Mouse (Mus musculus) retina, postnatal 1 day (tissue): ENCODE measurements around the gene Slc25a51.

Experiments used
- DNase-seq: peaks from one replicate; pipeline ENCODE4 v3.0.0-alpha.2; 2012

Gene Slc25a51

GRCm38 (mm10) chr4:45408427-45409132, at the start of gene Slc25a51:
TSS of gene Slc25a51 (minus strand) at chr4:45408766.
- peak; percentile 95 for DNase-seq

GRCm38 (mm10) chr4:45457543-45457942, 49.0 kb upstream of the Slc25a51 start:
- no peak for DNase-seq

- DNase-seq, result no peak
Measured at GRCm38 (mm10) chr4:45455001-45455400, 46.4 kb upstream of the Slc25a51 start.

GRCm38 (mm10) chr4:45453271-45453851, 44.8 kb upstream of the Slc25a51 start:
- no peak for DNase-seq

- no peak for DNase-seq
Measured at GRCm38 (mm10) chr4:45452569-45453111, 44.1 kb upstream of the Slc25a51 start.

- DNase-seq, result no peak
Measured at GRCm38 (mm10) chr4:45449012-45449411, 40.4 kb upstream of the Slc25a51 start.

- DNase-seq, result no peak
Measured at GRCm38 (mm10) chr4:45448481-45448880, 39.9 kb upstream of the Slc25a51 start.

- no peak for DNase-seq
Measured at GRCm38 (mm10) chr4:45447196-45447595, 38.6 kb upstream of the Slc25a51 start.

- DNase-seq, result no peak
Measured at GRCm38 (mm10) chr4:45445235-45445634, 36.7 kb upstream of the Slc25a51 start.

GRCm38 (mm10) chr4:45444813-45445212, 36.2 kb upstream of the Slc25a51 start:
- peak; percentile 49 for DNase-seq

- DNase-seq, result no peak
Measured at GRCm38 (mm10) chr4:45443652-45444051, 35.1 kb upstream of the Slc25a51 start.

GRCm38 (mm10) chr4:45442237-45442636, 33.7 kb upstream of the Slc25a51 start:
- no peak for DNase-seq

GRCm38 (mm10) chr4:45441778-45442177, 33.2 kb upstream of the Slc25a51 start:
- DNase-seq, result no peak

GRCm38 (mm10) chr4:45439281-45439680, 30.7 kb upstream of the Slc25a51 start:
- DNase-seq, result no peak

- DNase-seq, result peak; percentile 82
Measured at GRCm38 (mm10) chr4:45437010-45437409, 28.4 kb upstream of the Slc25a51 start.

GRCm38 (mm10) chr4:45436383-45436913, 27.9 kb upstream of the Slc25a51 start:
- no peak for DNase-seq

GRCm38 (mm10) chr4:45435899-45436298, 27.3 kb upstream of the Slc25a51 start:
- DNase-seq, result peak; percentile 54

GRCm38 (mm10) chr4:45434681-45435080, 26.1 kb upstream of the Slc25a51 start:
- DNase-seq, result no peak

GRCm38 (mm10) chr4:45434071-45434470, 25.5 kb upstream of the Slc25a51 start:
- no peak for DNase-seq

- DNase-seq, result no peak
Measured at GRCm38 (mm10) chr4:45431806-45432205, 23.2 kb upstream of the Slc25a51 start.

GRCm38 (mm10) chr4:45431316-45431715, 22.8 kb upstream of the Slc25a51 start:
- DNase-seq, result no peak

- DNase-seq, result no peak
Measured at GRCm38 (mm10) chr4:45429451-45429850, 20.9 kb upstream of the Slc25a51 start.

- DNase-seq, result peak; percentile 65
Measured at GRCm38 (mm10) chr4:45426724-45427457, 18.3 kb upstream of the Slc25a51 start.
